Mouse (Mus musculus) myocyte (in vitro differentiated cells): ENCODE measurements at regions not wholly inside any gene's neighbourhood (a gene's known extent, or its start where the extent isn't known, plus 50 kb on each side); places are given as distances from the start of the nearest gene placed in this dataset.

Experiments used
- H3K27me3 ChIP-seq: one replicate; pipeline ENCODE4 v1.6.1; 2011; ENCODE audit not compliant: control insufficient read depth, insufficient read depth, insufficient read length
- H3K36me3 ChIP-seq: one replicate; pipeline ENCODE4 v1.6.1; 2011; ENCODE audit not compliant: control insufficient read depth, insufficient read depth
- H3K4me2 ChIP-seq: one replicate; pipeline ENCODE4 v1.6.1; 2011; ENCODE audit warnings: low read depth, control low read depth
- H3K4me3 ChIP-seq: one replicate; pipeline ENCODE4 v1.5.1; 2011; ENCODE audit warnings: mild to moderate bottlenecking, control low read depth, moderate library complexity
- H3K79me2 ChIP-seq: one replicate; pipeline ENCODE4 v1.6.1; 2011; ENCODE audit not compliant: control insufficient read depth, insufficient read depth
- H3ac ChIP-seq: one replicate; pipeline ENCODE4 v1.6.1; 2011; ENCODE audit not compliant: control insufficient read depth, insufficient read length
- CEBPB ChIP-seq: IDR thresholded peaks from 2 replicates; pipeline ENCODE4 v1.6.1; 2011; ENCODE audit warnings: mild to moderate bottlenecking, moderate library complexity; ENCODE audit not compliant: poor library complexity, insufficient read depth, severe bottlenecking
- E2F4 ChIP-seq: IDR thresholded peaks from one replicate; pipeline ENCODE4 v1.6.1; 2011; ENCODE audit warnings: mild to moderate bottlenecking, control low read depth, moderate library complexity; ENCODE audit not compliant: insufficient read depth
- MAX ChIP-seq: IDR thresholded peaks from one replicate; pipeline ENCODE4 v1.6.1; 2011; ENCODE audit warnings: low read depth, mild to moderate bottlenecking, control low read depth
- MYOD1 ChIP-seq, 3 experiments: IDR thresholded peaks; one replicate each; pipeline ENCODE4 v1.6.1; 2011; ENCODE audit warnings: control low read depth in 2 of 3, low read depth in 2 of 3, mild to moderate bottlenecking in 2 of 3, moderate library complexity in 1 of 3; ENCODE audit not compliant: insufficient read length in 2 of 3, control insufficient read depth in 1 of 3
- MYOG ChIP-seq, 3 experiments: IDR thresholded peaks; one replicate each; pipeline ENCODE4 v1.6.1; 2011; ENCODE audit warnings: control low read depth in 2 of 3, low read depth in 2 of 3, mild to moderate bottlenecking in 2 of 3; ENCODE audit not compliant: insufficient read length in 2 of 3, control insufficient read depth in 1 of 3, insufficient read depth in 1 of 3
- POLR2A ChIP-seq: IDR thresholded peaks from one replicate; pipeline ENCODE4 v1.6.1; 2011; ENCODE audit warnings: low read depth, mild to moderate bottlenecking, control low read depth, moderate library complexity; ENCODE audit not compliant: insufficient read length
- POLR2AphosphoS2 ChIP-seq: IDR thresholded peaks from one replicate; pipeline ENCODE4 v1.6.1; 2011; ENCODE audit warnings: low read depth, control low read depth; ENCODE audit not compliant: insufficient read length
- REST ChIP-seq: IDR thresholded peaks from one replicate; pipeline ENCODE4 v1.6.1; 2011; ENCODE audit warnings: mild to moderate bottlenecking, control low read depth, moderate library complexity; ENCODE audit not compliant: insufficient read depth, insufficient read length
- SRF ChIP-seq: IDR thresholded peaks from one replicate; pipeline ENCODE4 v1.6.1; 2011; ENCODE audit warnings: low read depth; ENCODE audit not compliant: control insufficient read depth, insufficient read length
- TCF12 ChIP-seq: IDR thresholded peaks from one replicate; pipeline ENCODE4 v1.6.1; 2011; ENCODE audit warnings: mild to moderate bottlenecking, control low read depth; ENCODE audit not compliant: poor library complexity, insufficient read depth, severe bottlenecking
- TCF3 ChIP-seq: IDR thresholded peaks from one replicate; pipeline ENCODE4 v1.6.1; 2011; ENCODE audit warnings: low read depth, control low read depth; ENCODE audit not compliant: insufficient read length
- USF1 ChIP-seq: IDR thresholded peaks from one replicate; pipeline ENCODE4 v1.6.1; 2011; ENCODE audit warnings: low read depth, mild to moderate bottlenecking, control low read depth, moderate library complexity

GRCm38 (mm10) chr6:95966231-95966630 is 146.7 kb upstream of the Fam19a1 start:
- Histone ChIP-seq H3K79me2 (no peaks in the 10 kb centered on the region), H3K27me3 (no peaks in the 10 kb centered on the region), H3ac (no peak overlapping the region), H3K4me2 (no peak overlapping the region), H3K4me3 (no peak overlapping the region), H3K36me3 (no peaks in the 10 kb centered on the region)
- TF ChIP-seq POLR2A: no peak

GRCm38 (mm10) chr6:95975994-95976393 is 137.0 kb upstream of the Fam19a1 start:
- H3K27me3 ChIP-seq: no peaks in the 10 kb centered on the region
- peak; percentile 83 for TF ChIP-seq SRF
- TF ChIP-seq MAX: no peak
- TF ChIP-seq TCF3: no peak
- no peak overlapping the region for H3K4me3 ChIP-seq

GRCm38 (mm10) chr6:95997037-95997436 is 115.9 kb upstream of the Fam19a1 start:
- no peaks in the 10 kb centered on the region for H3K27me3 ChIP-seq
- no peak overlapping the region for H3K4me2 ChIP-seq
- TF ChIP-seq MYOG (IDR thresholded peaks at IDR 0.05; ENCODE audit: control insufficient read depth in 1 of 3, insufficient read depth in 1 of 3, insufficient read length in 2 of 3, low read depth in 2 of 3) (no peak), REST (no peak), USF1 (no peak), TCF3 (no peak), CEBPB (no peak), POLR2AphosphoS2 (no peak), TCF12 (no peak), E2F4 (no peak), MAX (no peak), MYOD1 (IDR thresholded peaks at IDR 0.05; ENCODE audit: control insufficient read depth in 1 of 3, insufficient read length in 2 of 3, low read depth in 2 of 3) (no peak), POLR2A (no peak), SRF (no peak)
- no peaks in the 10 kb centered on the region for H3K79me2 ChIP-seq
- H3K36me3 ChIP-seq: no peaks in the 10 kb centered on the region
- H3ac ChIP-seq: no peak overlapping the region
- H3K4me3 ChIP-seq: no peak overlapping the region

More at GRCm38 (mm10) chr6:95975994-95976393, 137.0 kb upstream of the Fam19a1 start:
- peak overlapping the region; percentile 41 for H3K4me2 ChIP-seq
- H3K36me3 ChIP-seq: no peaks in the 10 kb centered on the region
- no peaks in the 10 kb centered on the region for H3K79me2 ChIP-seq
- H3ac ChIP-seq: no peak overlapping the region

DNA sequence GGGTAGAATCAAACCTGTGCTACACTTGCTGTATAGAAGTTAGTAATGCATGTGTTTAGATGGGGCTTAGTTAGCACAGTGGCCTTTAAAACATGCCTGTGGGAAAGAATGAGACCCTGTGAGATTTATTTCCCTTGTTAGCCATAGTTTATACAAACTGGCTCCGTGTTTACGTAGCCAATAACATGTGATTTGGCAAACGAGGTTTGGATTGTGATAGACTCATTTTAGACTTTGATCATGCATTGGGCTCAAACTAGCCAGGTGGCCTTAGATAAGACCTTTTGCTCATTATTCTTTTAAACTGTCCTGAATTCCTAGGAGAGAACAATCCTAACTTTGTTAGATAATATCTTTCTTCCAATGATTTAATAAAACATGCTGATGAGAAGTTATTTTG is 115.2 kb upstream of the Fam19a1 start:
- no peak overlapping the region for H3K4me2 ChIP-seq
- H3ac ChIP-seq: no peak overlapping the region
- TF ChIP-seq MYOD1 (IDR thresholded peaks at IDR 0.05; ENCODE audit: control insufficient read depth in 1 of 3, insufficient read length in 2 of 3, low read depth in 2 of 3): no peak
- TF ChIP-seq TCF3: no peak
- TF ChIP-seq MAX: no peak
- TF ChIP-seq TCF12: no peak
- TF ChIP-seq E2F4: no peak
- TF ChIP-seq USF1: no peak
- TF ChIP-seq MYOG (IDR thresholded peaks at IDR 0.05; ENCODE audit: control insufficient read depth in 1 of 3, insufficient read depth in 1 of 3, insufficient read length in 2 of 3, low read depth in 2 of 3): no peak
- no peak for TF ChIP-seq CEBPB
- TF ChIP-seq POLR2AphosphoS2: no peak
- TF ChIP-seq POLR2A: no peak
- no peak for TF ChIP-seq SRF
- no peak for TF ChIP-seq REST
- H3K4me3 ChIP-seq: no peak overlapping the region
- no peaks in the 10 kb centered on the region for H3K27me3 ChIP-seq
- H3K79me2 ChIP-seq: no peaks in the 10 kb centered on the region
- no peaks in the 10 kb centered on the region for H3K36me3 ChIP-seq

- H3K79me2 ChIP-seq: no peaks in the 10 kb centered on the region
- H3ac ChIP-seq: no peak overlapping the region
- H3K36me3 ChIP-seq: no peaks in the 10 kb centered on the region
- no peaks in the 10 kb centered on the region for H3K27me3 ChIP-seq
- no peak overlapping the region for H3K4me3 ChIP-seq
- peak overlapping the region; percentile 43 for H3K4me2 ChIP-seq
- TF ChIP-seq USF1: no peak
- TF ChIP-seq MYOD1 (IDR thresholded peaks at IDR 0.05; ENCODE audit: control insufficient read depth in 1 of 3, insufficient read length in 2 of 3, low read depth in 2 of 3): no peak
Measured at GRCm38 (mm10) chr6:95999441-95999840, 113.5 kb upstream of the Fam19a1 start.

- Histone ChIP-seq H3K36me3 (no peaks in the 10 kb centered on the region), H3K27me3 (no peaks in the 10 kb centered on the region), H3K4me2 (peak overlapping the region; percentile 43), H3ac (no peak overlapping the region), H3K4me3 (no peak overlapping the region), H3K79me2 (no peaks in the 10 kb centered on the region)
- TF ChIP-seq USF1: no peak
- TF ChIP-seq CEBPB: no peak
- no peak for TF ChIP-seq E2F4
- no peak for TF ChIP-seq MYOD1 (IDR thresholded peaks at IDR 0.05; ENCODE audit: control insufficient read depth in 1 of 3, insufficient read length in 2 of 3, low read depth in 2 of 3)
- TF ChIP-seq POLR2A: no peak
- no peak for TF ChIP-seq SRF
Measured at GRCm38 (mm10) chr6:96000011-96000476, 112.9 kb upstream of the Fam19a1 start.
